Mouse (Mus musculus): ENCODE results near the gene Ank2.

Ank2 gene

DNA sequence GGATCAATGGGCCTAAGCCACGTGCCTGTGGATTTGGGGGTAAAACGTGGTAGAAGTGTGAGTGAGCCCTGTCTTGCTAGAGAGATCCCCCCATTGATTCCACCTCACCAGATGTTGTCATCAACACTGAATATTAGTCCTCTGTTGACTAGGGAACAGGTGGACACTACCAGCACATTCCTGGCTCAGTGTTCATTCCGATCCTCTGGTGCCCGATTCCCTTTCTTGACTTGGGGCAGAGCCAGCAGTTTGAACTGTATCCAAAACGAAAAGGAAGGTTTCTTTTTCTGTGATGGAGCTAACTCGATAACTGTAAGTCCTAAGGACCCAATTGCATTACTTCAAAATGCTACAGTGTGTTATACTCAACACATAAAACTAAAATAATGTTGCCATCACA is 382.9 kb downstream of the Ank2 start:
- no peak for DNase-seq (ENCODE audit: low read depth)

DNA sequence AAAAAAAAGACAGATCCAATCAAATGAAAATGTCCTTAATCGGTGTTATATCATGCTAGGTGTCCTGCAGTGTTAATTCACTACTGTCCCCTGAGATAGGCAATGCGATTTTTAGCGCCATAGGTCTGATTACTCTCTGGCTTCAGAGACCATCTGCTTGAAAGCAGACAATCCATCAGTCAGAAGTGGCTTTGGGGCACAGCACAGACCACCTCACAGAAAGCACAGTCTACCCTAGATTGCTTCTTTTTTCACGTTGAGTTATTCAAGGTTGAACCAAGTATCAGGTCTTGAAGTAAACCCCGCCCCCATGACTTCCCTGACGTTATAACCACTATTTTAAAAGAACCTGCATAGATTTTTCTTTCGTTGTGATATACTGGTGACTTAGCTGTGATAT is 385.9 kb downstream of the Ank2 start:
- no peak for DNase-seq (ENCODE audit: low read depth)

DNA sequence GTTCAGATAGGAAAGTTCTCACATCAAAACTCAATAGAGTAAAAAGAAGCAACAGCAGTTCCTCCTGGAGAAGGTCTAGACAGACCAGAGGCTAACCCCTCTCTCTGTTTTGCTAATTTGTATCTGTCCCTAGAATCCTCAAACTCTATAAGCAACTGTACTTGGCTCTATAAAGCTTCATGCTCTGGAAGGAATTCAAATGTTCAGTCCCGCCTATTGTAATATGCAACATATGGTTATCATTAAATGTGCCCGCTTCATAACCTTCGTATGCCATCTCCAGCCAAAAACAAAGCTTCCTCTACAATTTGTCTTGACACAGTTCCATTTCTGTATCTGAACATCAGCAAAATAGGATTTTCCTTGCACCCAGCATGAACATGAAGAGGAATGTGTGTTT is 389.7 kb downstream of the Ank2 start:
- no peak for DNase-seq (ENCODE audit: low read depth)

DNA sequence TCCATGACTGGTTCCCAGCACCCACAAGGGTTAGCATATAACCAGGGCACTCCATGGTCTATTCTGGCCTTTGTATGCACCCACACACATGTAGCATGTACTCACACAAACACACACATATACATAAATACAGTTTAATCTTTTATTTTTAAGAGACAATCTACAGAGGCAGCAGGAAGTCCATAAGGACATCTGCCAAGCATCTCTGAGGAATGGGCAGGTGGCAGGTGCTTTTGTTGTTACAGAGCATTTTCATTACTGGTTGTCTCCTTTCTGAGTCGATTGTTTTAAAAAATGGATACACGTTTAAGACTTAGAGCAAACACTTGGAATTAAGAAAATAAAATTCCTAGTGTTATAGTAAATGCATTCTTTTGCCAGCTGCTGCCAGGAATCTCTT is 390.7 kb downstream of the Ank2 start:
- no peak for DNase-seq (ENCODE audit: low read depth)

DNA sequence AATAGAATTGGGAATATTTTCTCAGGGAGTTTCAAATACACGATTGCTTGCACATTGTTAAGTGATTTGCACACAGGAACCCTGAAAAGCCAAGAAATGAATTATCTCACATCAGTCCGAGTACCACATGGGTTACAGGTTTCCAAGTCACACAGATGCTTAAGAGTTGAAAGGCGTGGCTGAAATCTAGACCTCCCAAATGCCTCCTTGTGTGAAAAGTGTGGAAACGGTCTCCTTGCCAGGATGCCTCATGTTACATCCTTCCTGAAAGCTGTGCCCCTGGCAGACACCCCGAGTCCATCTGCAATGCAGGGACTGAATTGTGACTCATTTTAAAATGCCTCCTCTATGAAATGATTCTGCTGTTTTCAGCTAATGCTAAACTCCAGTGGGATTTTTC is 391.9 kb downstream of the Ank2 start:
- no peak for DNase-seq (ENCODE audit: low read depth)

DNA sequence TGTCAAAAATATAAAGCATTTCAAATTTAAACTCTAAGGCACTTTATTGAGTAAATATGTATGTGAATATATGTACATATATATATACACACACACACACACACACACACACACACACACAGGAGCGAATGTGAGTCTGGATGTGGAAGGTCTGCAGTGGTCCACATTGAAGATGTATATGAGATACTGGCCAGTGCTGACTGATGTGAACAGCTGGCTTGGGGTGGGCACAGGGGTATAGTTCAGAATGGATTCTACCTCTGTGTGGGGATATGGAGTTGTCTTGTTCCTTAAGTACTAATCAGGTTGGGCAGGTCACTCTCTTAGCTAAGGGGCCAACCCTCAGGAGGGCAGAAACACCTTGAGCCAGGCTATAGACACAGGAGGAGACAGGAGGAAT is 397.8 kb downstream of the Ank2 start:
- DNase-seq (ENCODE audit: low read depth) = no peak

DNA sequence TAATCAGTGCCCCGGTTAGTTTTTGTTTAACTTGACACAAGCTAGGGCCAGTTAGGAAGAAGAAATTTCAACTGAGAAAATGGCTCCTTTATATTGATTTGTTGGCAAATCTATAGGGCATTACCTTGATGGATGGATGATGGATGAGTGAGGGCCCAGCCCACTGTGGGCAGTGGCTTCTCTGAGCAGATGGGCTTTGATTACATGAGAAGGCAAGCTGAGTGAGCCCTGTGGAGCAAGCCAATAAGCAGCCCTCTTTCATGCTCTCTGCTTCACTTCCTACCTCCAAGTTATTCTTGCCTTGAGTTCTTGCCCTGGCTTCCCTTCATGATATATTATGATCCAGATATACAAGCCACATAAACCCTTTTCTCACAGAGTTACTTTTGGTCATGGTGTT is 401.4 kb downstream of the Ank2 start:
- DNase-seq (ENCODE audit: low read depth) = no peak

DNA sequence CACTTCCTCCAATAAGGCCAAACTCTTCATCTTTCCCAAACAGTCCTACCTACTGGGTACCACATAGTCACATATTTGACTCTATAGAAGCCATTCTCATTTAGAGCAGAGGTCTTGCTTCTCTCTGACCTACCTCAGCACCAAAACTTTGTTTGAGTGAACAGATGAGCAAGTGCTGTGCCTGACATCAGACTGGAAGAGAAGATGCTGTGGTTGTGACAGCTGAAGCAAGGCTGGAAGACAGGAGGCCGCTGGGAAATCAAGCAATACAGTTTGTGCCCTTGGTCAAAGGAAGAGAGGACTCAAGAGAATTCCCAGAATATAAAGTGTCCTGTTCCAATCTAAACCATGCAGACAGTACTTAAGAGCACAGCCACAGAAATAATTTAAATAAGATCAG is 402.0 kb downstream of the Ank2 start:
- DNase-seq (ENCODE audit: low read depth) = no peak

DNA sequence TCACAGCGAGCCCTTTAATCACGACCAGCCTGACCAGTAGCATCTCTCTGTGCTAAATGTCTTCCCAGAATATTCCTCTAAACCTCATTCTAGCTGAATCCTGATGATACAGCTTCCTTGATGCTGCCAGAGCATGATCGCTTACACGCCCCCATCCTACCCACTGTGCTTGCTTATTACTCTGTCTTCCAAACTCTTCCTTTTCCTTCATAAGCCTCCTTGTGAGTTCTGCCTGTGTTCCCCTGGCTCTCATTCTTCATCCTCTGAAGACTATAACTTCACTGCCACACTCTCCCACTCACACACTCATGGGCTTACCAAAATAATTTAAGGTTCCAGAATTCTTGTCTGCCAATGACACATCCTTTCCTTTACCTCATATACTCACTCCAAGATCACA is 405.5 kb downstream of the Ank2 start:
- no peak for DNase-seq (ENCODE audit: low read depth)

DNA sequence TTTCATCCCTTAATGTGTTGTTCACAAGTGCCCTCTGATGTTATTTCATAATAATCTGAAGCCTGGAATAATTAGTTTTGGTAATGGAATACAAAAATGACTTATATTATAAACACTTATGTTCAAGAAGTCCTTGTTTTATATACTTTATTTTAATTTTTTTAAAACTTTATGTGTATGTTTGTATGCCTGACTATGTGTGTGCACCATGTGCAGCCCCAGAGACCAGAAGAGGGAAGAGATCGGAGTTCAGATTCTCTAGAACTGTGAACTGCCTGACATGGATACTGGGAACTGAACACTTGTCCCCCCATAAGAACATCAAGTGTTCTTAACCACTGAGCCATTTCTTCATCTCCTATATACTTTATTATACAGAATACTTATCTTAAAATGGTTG is 411.6 kb downstream of the Ank2 start:
- DNase-seq (ENCODE audit: low read depth) = no peak

DNA sequence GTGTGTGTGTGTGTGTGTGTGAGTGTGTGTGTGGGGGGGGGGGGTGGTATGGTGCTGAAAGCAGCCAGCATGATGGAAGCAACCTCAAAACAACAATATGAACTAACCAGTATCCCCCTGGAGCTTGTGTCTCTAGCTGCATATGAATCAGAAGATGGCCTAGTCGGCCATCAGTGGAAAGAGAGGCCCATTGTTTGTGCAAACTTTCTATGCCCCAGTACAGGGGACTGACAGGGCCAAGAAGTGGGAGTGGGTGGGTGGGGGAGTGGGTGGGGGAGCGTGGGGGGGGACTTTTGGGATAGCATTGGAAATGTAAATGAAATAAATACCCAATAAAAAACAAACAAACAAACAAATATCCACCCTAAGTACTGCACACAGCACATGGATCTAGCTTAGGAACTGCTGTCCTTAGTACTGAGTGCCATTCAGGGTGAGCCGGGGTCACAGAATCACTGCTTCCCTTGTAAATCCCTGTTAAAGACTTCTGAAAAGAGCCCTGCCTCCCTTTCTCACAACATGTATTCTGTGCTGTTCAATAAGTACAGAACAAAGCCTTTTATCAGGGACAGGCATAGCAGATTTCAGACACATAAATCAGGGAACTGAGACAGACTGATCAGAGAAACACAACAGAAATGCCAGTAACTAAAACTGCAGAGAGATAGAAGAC is 412.2 kb downstream of the Ank2 start:
- DNase-seq (ENCODE audit: low read depth) = no peak

DNA sequence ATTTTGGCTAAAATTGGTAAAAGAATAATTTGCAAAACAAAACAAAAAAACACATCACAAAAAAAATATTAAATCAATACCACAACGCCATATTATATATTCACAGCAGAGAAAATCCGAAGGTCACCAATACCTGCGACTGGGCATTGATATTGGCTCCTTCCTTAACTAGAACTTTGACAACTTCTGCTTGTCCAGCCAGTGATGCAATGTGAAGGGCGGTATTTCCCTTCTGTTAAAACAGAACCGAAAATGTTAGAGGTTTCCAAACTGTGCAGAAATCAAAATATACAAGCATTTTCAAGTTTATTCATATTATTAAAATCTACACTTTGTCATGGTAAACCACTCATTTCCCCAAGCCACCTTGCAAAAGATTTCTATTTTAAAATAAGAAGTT is 421.8 kb downstream of the Ank2 start:
- no peak for DNase-seq (ENCODE audit: low read depth)

DNA sequence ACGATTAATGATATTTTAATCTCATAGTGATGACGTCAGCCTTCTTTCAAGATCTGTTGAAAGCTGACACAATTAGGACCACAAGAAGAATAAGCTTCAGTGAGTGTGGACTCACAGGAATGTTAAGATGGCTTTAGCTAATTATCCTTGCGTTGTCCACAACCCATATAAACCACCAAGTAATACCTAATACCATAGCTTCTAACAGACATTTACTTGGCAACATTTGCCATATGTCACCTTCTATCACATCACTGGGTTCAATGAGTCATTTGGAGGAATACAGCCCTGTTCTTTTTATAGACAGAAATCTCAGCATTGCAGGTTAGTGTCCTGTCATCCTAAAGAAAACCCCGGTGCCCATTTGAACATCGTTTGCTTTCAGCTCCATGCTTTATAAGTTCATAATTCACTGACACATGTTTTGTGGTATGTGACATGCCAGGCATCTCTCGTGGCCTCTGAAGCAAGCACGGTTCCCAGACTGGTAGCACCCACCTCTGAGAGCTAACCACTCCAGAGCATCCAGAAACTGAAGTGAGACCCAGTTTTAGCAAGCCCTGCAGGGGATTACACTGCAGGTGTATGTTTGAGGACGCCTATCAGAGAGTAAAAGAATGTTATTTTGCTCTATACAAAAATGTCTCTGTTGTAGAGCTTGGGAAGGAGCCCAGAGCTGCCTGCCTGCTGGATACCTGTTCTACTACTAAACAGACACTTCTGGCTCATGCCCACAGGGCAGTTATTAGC is 423.4 kb downstream of the Ank2 start:
- no peak for DNase-seq (ENCODE audit: low read depth)

DNA sequence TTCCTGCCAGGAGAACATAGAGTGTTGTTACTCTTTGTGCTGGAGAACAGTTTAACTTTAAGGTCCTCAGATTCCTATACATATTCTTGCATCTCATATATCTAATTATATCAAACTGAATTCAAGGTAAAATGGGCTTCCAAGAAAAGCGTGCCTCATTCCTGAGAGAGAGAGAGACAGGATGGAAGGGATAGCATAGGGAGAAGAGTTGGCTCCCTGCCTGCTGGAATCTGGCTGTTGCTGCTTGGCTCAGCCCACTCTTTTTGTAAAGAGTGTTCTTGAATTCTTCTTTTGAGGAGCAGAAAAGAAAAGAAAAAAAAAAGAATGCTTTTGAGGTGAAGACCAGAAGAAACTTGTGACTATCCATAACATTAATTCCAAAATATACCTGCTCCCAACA is 427.7 kb downstream of the Ank2 start:
- DNase-seq (ENCODE audit: low read depth) = no peak

DNA sequence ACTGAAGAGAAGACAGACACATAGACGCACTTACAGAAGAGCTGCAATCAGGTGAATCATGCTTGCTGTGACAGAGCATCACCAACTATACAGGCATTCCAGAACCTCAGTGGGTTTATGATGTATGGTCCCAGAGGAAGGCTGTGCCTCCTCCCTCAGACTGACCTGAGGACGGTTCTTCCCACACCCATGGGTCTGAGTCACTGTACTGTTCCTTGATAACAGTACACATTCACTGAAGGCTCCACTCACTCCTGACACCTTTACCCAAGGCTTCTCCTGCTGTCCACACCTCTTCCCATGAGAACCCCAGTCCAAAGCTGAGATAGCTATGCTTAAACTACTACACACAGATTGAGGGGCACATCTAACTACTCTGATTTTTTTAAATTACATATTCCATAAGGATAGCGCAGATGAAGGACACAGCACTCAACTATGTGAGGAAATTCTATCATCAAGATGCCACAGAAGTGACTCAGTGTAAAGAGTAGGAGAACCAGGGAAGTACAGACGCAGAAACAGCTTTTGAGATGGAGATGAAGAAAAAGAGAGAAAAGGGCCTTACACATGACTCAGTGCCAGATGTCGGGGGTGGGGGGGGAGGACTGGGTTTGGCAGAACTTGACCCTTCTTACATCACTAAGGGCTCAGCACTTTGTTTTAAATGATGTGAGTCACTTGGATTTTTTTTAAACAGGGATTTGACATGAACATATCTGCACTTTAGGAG is 435.3 kb downstream of the Ank2 start:
- DNase-seq (ENCODE audit: low read depth) = no peak

DNA sequence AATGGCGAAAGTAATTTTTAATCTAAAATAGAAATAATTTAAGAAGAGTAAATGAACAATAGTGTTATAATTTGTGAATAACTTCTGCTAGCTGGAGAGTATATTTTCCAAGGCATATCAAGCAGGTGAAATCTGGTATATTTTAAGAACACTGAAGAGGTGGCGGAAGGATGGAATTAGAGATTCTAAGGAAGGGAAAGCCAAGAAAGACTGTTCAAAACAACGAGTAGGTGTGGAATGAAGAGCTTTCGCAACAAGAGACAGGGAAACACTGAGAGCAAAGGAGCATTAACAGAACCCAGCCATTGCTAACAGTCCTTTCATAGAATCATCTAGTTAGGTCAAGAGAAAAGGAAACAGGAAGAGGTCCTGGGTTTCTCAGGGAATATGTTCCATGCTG is 439.5 kb downstream of the Ank2 start:
- DNase-seq (ENCODE audit: low read depth) = no peak

DNA sequence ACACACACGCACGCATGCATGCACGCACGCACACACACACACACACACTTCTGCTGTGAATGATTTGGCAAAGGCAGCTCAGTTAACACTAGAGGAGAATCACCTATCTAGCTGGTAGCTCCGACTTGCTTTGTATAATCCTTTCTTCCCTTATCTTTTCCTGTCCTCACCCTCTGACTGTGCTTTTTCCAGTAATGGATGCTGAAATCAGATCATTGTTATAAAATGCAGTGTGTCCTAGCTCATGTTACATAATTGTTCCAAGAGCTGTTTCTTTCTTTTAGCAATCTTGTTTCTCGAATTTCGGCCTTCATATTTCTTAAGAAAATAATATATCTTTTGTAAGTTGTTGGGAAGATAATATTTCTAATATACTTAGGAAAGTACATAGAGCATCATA is 457.9 kb downstream of the Ank2 start:
- DNase-seq (ENCODE audit: low read depth) = no peak

DNA sequence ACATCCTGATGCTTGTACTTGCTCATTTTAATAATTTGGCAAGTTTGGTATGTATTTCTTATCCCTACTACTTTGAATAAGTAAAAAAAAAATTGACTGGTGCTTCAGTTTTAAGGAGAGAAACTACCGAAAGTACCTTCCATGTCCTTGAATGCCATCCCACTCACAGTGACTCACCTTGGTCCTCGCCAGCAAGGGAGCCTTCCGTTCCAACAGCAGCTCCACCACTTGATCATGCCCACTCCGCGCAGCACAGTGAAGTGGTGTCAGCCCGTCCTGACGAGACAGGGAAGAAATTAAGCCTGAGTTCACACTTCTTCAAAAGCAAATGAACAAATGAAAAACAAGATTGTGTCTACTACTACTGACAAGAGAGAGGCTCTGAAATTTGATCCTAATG is 460.6 kb downstream of the Ank2 start:
- DNase-seq (ENCODE audit: low read depth) = no peak

DNA sequence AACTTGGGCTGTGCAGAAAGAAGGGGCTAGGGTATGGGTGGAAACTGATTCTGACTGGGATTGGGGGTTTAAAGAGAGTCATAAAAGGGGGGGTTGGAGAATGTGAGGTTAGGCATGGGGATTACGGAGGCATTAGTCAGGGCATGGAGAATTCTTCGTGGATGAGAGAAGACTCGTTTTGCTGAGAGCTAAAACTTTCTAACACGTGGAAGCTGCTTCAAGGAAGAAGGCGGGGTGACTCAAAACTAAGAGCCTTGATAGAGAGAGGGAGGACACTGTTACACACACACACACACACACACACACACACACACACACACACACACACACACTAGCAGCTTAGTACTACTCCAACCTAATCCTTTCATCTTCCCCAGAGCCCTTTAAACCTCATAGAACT is 463.0 kb downstream of the Ank2 start:
- no peak for DNase-seq (ENCODE audit: low read depth)

DNA sequence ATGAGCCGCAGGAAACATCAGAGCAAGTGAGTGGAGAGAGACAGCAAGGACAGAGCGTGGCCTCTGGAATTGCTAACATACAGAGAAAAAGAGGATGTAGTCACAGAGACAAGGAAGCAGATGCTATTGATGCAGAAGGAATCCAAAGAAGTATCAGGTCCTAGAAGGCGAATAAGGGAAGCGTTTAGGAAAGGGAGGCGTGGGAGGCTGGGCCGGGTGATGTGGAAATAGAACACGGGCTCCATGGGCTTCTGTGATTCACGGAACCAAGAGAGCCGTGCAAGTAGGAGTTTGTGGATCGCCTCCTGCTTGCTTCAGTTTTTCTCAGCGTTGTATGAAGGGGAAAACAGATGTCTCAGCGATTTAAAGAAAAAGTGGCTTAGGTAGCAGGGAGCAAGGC is 463.6 kb downstream of the Ank2 start:
- no peak for DNase-seq (ENCODE audit: low read depth)

DNA sequence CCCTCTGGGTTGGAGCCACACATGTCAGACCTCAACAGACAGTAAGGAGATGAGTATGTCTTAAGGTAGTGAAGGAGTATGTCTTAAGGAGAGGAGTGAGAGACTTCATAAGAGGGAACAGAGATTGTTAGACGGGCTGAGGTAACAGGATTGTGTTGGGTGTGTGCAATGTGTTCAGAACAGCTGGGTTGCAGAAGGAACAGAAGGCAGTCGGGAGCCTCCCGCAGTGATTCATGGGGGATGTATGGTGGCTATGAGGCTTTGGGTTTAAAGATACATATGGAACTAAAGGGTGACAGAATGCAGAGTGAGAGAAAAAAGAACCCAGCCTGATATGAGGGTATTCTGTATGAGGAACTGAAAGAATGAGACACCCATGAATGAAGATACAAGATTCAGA is 464.2 kb downstream of the Ank2 start:
- DNase-seq (ENCODE audit: low read depth) = no peak

DNA sequence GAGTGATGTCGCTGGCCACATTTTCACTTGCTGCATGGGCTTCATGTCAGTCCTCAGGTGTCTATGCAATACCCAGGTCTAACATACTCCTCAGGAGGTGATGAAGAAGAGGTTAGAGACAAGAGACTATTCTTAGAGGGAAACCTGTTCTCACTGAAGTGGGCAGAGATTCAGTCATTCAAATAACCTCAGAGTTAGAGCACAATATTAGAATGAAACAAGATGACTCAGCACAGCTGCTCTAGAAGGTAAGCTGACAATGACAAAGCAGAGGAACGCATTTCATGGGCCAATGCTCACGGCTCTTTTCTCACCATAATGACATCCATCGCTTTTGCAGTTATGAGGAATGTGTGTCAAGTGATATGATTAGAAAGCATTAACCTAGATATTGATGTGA is 475.2 kb downstream of the Ank2 start:
- no peak for DNase-seq (ENCODE audit: low read depth)

DNA sequence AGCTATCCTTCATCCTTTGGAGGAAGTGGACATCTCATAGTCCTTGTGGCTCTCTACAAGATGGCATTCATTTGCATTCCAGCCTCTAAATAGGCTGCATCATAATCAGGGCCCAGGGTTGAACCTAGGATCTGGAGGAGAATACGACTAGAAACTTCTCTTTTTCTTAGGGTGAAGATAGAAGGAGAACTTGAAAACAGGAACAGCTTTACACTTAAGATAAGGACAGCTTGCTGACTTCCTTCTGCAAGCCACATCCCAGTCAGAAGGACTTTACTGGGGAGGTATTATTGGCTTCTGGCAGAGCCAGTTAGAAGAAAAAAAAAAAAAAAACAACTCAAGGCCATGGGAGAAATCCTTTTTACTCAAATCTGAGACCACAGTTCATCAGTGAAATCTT is 479.0 kb downstream of the Ank2 start:
- DNase-seq (ENCODE audit: low read depth) = no peak

DNA sequence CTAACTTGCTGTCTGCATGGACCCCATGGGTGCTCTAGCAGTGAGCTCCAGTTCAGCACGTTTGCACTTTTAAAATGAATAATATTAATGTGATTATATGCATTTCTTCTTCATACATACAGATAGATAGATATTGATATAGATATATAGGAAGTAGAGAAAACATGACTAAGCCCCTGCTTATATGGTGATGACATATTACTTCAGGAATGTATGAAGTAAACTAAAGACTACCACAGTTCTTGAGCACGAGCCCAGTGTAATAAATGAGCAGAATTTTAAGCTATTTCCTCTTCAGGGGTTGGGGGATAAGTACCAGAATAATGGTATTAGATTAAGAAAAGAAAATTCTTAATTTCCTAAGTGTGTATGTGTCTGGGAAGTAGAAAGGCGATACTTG is 479.4 kb downstream of the Ank2 start:
- no peak for DNase-seq (ENCODE audit: low read depth)

All from induced T-regulatory cell, adult 2 months (primary cell).